Mouse (Mus musculus) heart, embryonic 13.5 days (tissue): Measurements from ENCODE around the gene Cep295nl. TPM values are rescaled to one million over a fixed set of nuclear protein-coding genes. Genes with fewer than 3 reads are reported as not detected.
A peak's percentile ranks its signal among the peaks of the same experiment; 100 is the strongest.

Experiments
- ATAC-seq: fragments of 200-750 bp; cut with Nextera tagmentation; 2 replicates; pipeline ENCODE4 v1.8.0; 2017; ENCODE audit warnings: moderate TSS enrichment; ENCODE audit not compliant: insufficient number of reproducible peaks, low FRiP score, low TSS enrichment; ENCODE audit errors: extremely low read depth
- H3K27ac ChIP-seq: fragments of 300-500 bp; sonication (generic); replicated peaks from 2 replicates; pipeline ENCODE4 v1.5.1; 2015; ENCODE audit warnings: moderate library complexity, mild to moderate bottlenecking, inconsistent platforms
- H3K27me3 ChIP-seq: fragments of 300-500 bp; sonication (generic); replicated peaks from 2 replicates; pipeline ENCODE4 v1.6.1; 2015; ENCODE audit warnings: mild to moderate bottlenecking, inconsistent platforms
- H3K36me3 ChIP-seq: fragments of 300-500 bp; sonication (generic); 2 replicates; pipeline ENCODE4 v1.6.1; 2015; ENCODE audit warnings: mild to moderate bottlenecking, inconsistent platforms
- H3K4me1 ChIP-seq: fragments of 300-500 bp; sonication (generic); 2 replicates; pipeline ENCODE4 v1.6.1; 2015; ENCODE audit warnings: inconsistent platforms
- H3K4me2 ChIP-seq: fragments of 300-500 bp; sonication (generic); 2 replicates; pipeline ENCODE4 v1.6.1; 2015; ENCODE audit warnings: inconsistent platforms, mild to moderate bottlenecking, moderate library complexity
- H3K4me3 ChIP-seq: fragments of 300-500 bp; sonication (generic); 2 replicates; pipeline ENCODE4 v1.5.1; 2015; ENCODE audit warnings: moderate library complexity, mild to moderate bottlenecking, inconsistent platforms
- H3K9ac ChIP-seq: fragments of 300-500 bp; sonication (generic); 2 replicates; pipeline ENCODE4 v1.6.1; 2015; ENCODE audit warnings: inconsistent platforms, mild to moderate bottlenecking, moderate library complexity
- H3K9me3 ChIP-seq: fragments of 300-500 bp; sonication (generic); 2 replicates; pipeline ENCODE4 v1.6.1; 2016; ENCODE audit warnings: inconsistent platforms
- WGBS: fragments of 180-500 bp; shearing (Covaris S2); methylation state at CpG from one replicate; pipeline ENCODE4 v1.1.7; 2015; ENCODE audit warnings: mixed read lengths; 5-methylcytosine and 5-hydroxymethylcytosine counted together
- polyA plus RNA-seq: library from polyadenylated mRNA; unstranded; fragments of >200 nt; fragmentation: Nextera tagmentation; extraction: Ambion mirVana; gene quantifications from 2 replicates; pipeline ENCODE4 v1.2.1, GENCODE M21; 2015

Gene Cep295nl
- polyA plus RNA-seq, 1 experiment from 2014 or later = 0.15 TPM

- WGBS = 64% methylated on average over 8 of the region's 8 CpGs
- no peaks in the 10 kb centered on the region for H3K36me3 ChIP-seq
- no peak overlapping the region for H3K4me3 ChIP-seq
- no peak overlapping the region for H3K9ac ChIP-seq
- no peaks in the 10 kb centered on the region for H3K9me3 ChIP-seq
- H3K27ac ChIP-seq = no peak overlapping the region
- peaks cover 8% of the 10 kb centered on the region; the same call in 1 of the 2 replicates for H3K27me3 ChIP-seq
- ATAC-seq = no peak
- H3K4me1 ChIP-seq = peaks cover 20% of the 10 kb centered on the region
- no peak overlapping the region for H3K4me2 ChIP-seq
Measured at GRCm38 (mm10) chr11:118369657-118370056, 27.4 kb upstream of the Cep295nl start.

- H3K36me3 ChIP-seq = no peaks in the 10 kb centered on the region
- H3K27ac ChIP-seq = no peak overlapping the region
- H3K4me1 ChIP-seq = peaks cover 24% of the 10 kb centered on the region
- no peaks in the 10 kb centered on the region for H3K9me3 ChIP-seq
- H3K9ac ChIP-seq = no peak overlapping the region
- 0 out of 2 replicates have a peak, but pooled peaks cover 4% of the 10 kb centered on the region for H3K27me3 ChIP-seq
- WGBS = 80% methylated on average over 5 of the region's 5 CpGs
- H3K4me2 ChIP-seq = no peak overlapping the region
- no peak for ATAC-seq
- H3K4me3 ChIP-seq = no peak overlapping the region
Measured at GRCm38 (mm10) chr11:118369251-118369650, 27.0 kb upstream of the Cep295nl start.

- peaks cover 33% of the 10 kb centered on the region for H3K4me1 ChIP-seq
- H3K9me3 ChIP-seq = no peaks in the 10 kb centered on the region
- no peak overlapping the region for H3K4me2 ChIP-seq
- no peaks in the 10 kb centered on the region for H3K36me3 ChIP-seq
- H3K27ac ChIP-seq = no peak overlapping the region
- 0 out of 2 replicates have a peak, but pooled peaks cover 4% of the 10 kb centered on the region for H3K27me3 ChIP-seq
- WGBS = 62% methylated on average over 3 of the region's 3 CpGs
- no peak overlapping the region for H3K4me3 ChIP-seq
- ATAC-seq = no peak
- H3K9ac ChIP-seq = no peak overlapping the region
Measured at GRCm38 (mm10) chr11:118368330-118368729, 26.0 kb upstream of the Cep295nl start.

- no peak overlapping the region; the same call in 1 of the 2 replicates for H3K27ac ChIP-seq
- H3K36me3 ChIP-seq = no peaks in the 10 kb centered on the region
- no peak overlapping the region for H3K4me2 ChIP-seq
- no peak for ATAC-seq
- no peak overlapping the region for H3K9ac ChIP-seq
- no peak overlapping the region for H3K4me3 ChIP-seq
- H3K4me1 ChIP-seq = peaks cover 49% of the 10 kb centered on the region
- 56% methylated on average over 8 of the region's 8 CpGs for WGBS
- 0 out of 2 replicates have a peak, but pooled peaks cover 4% of the 10 kb centered on the region for H3K27me3 ChIP-seq
- no peaks in the 10 kb centered on the region for H3K9me3 ChIP-seq
Measured at GRCm38 (mm10) chr11:118366559-118366958, 24.3 kb upstream of the Cep295nl start.

GRCm38 (mm10) chr11:118366108-118366507 is 23.8 kb upstream of the Cep295nl start:
- Histone ChIP-seq H3K4me1 (peaks cover 51% of the 10 kb centered on the region), H3K4me2 (no peak overlapping the region), H3K27ac (peak overlapping the region; percentile 67; the same call in 1 of the 2 replicates), H3K9me3 (no peaks in the 10 kb centered on the region), H3K4me3 (no peak overlapping the region), H3K36me3 (no peaks in the 10 kb centered on the region), H3K27me3 (0 out of 2 replicates have a peak, but pooled peaks cover 3% of the 10 kb centered on the region), H3K9ac (no peak overlapping the region)
- ATAC-seq = no peak
- 32% methylated on average over 3 of the region's 3 CpGs for WGBS

GRCm38 (mm10) chr11:118365171-118365570 is 22.9 kb upstream of the Cep295nl start:
- H3K36me3 ChIP-seq = no peaks in the 10 kb centered on the region
- peak overlapping the region; percentile 67 for H3K27ac ChIP-seq
- peaks cover 59% of the 10 kb centered on the region for H3K4me1 ChIP-seq
- no peak overlapping the region for H3K4me3 ChIP-seq
- no peaks in the 10 kb centered on the region for H3K9me3 ChIP-seq
- H3K27me3 ChIP-seq = no peaks in the 10 kb centered on the region
- H3K9ac ChIP-seq = no peak overlapping the region
- 44% methylated on average over 7 of the region's 7 CpGs for WGBS
- no peak for ATAC-seq
- H3K4me2 ChIP-seq = no peak overlapping the region

- Histone ChIP-seq H3K36me3 (no peaks in the 10 kb centered on the region), H3K4me3 (no peak overlapping the region), H3K4me2 (no peak overlapping the region), H3K4me1 (peaks cover 59% of the 10 kb centered on the region), H3K27ac (peak overlapping the region; percentile 90), H3K9ac (no peak overlapping the region), H3K9me3 (no peaks in the 10 kb centered on the region), H3K27me3 (no peaks in the 10 kb centered on the region)
- ATAC-seq = no peak
- WGBS = 72% methylated on average over 4 of the region's 4 CpGs
Measured at GRCm38 (mm10) chr11:118364021-118364420, 21.7 kb upstream of the Cep295nl start.

GRCm38 (mm10) chr11:118362971-118363518 is 20.7 kb upstream of the Cep295nl start:
- Histone ChIP-seq H3K9me3 (no peaks in the 10 kb centered on the region), H3K27ac (peak overlapping the region; percentile 90), H3K36me3 (no peaks in the 10 kb centered on the region), H3K4me2 (peak overlapping the region; percentile 58), H3K4me1 (peaks cover 59% of the 10 kb centered on the region), H3K4me3 (0 out of 2 replicates have a peak overlapping the region, but pooled peaks have one; percentile 17), H3K27me3 (no peaks in the 10 kb centered on the region), H3K9ac (peak overlapping the region; percentile 70)
- ATAC-seq = peak; percentile 34; the same call in 1 of the 2 replicates
- 7% methylated on average over 8 of the region's 8 CpGs for WGBS

GRCm38 (mm10) chr11:118362501-118362900 is 20.2 kb upstream of the Cep295nl start:
- peak overlapping the region; percentile 67; the same call in 1 of the 2 replicates for H3K9ac ChIP-seq
- no peaks in the 10 kb centered on the region for H3K27me3 ChIP-seq
- ATAC-seq = no peak
- no peaks in the 10 kb centered on the region for H3K9me3 ChIP-seq
- peak overlapping the region; percentile 58; the same call in 1 of the 2 replicates for H3K4me2 ChIP-seq
- H3K36me3 ChIP-seq = no peaks in the 10 kb centered on the region
- peak overlapping the region; percentile 90 for H3K27ac ChIP-seq
- no peak overlapping the region for H3K4me3 ChIP-seq
- 56% methylated on average over 1 of the region's 1 CpGs for WGBS
- H3K4me1 ChIP-seq = peaks cover 59% of the 10 kb centered on the region

GRCm38 (mm10) chr11:118360907-118361341 is 18.6 kb upstream of the Cep295nl start:
- 46% methylated on average over 10 of the region's 10 CpGs for WGBS

GRCm38 (mm10) chr11:118360491-118360890 is 18.2 kb upstream of the Cep295nl start:
- H3K9ac ChIP-seq = no peak overlapping the region
- H3K4me2 ChIP-seq = no peak overlapping the region
- 0 out of 2 replicates have a peak overlapping the region, but pooled peaks have one; percentile 24 for H3K27ac ChIP-seq
- H3K4me3 ChIP-seq = no peak overlapping the region
- no peak for ATAC-seq
- 62% methylated on average over 7 of the region's 7 CpGs for WGBS
- peaks cover 57% of the 10 kb centered on the region for H3K4me1 ChIP-seq
- H3K36me3 ChIP-seq = no peaks in the 10 kb centered on the region
- no peaks in the 10 kb centered on the region for H3K27me3 ChIP-seq
- H3K9me3 ChIP-seq = no peaks in the 10 kb centered on the region

More at GRCm38 (mm10) chr11:118360907-118361341, 18.6 kb upstream of the Cep295nl start:
- H3K4me1 ChIP-seq = peaks cover 57% of the 10 kb centered on the region
- no peak overlapping the region for H3K9ac ChIP-seq
- no peak overlapping the region for H3K4me2 ChIP-seq
- no peak for ATAC-seq
- no peaks in the 10 kb centered on the region for H3K9me3 ChIP-seq
- H3K4me3 ChIP-seq = no peak overlapping the region
- H3K36me3 ChIP-seq = no peaks in the 10 kb centered on the region
- H3K27ac ChIP-seq = peak overlapping the region; percentile 28; the same call in 1 of the 2 replicates
- no peaks in the 10 kb centered on the region for H3K27me3 ChIP-seq

GRCm38 (mm10) chr11:118355640-118356039 is 13.3 kb upstream of the Cep295nl start, which contains the start of gene Timp2:
Gene Timp2, minus strand, starts transcription at chr11:118355740.
- H3K4me1 ChIP-seq = peaks cover 41% of the 10 kb centered on the region
- H3K9ac ChIP-seq = peak within 1 kb of the TSS; percentile 97
- H3K4me2 ChIP-seq = peak within 1 kb of the TSS; percentile 84
- 37% methylated on average over 6 of the region's 6 CpGs for WGBS
- ATAC-seq = no peak
- H3K27me3 ChIP-seq = no peaks in the 10 kb centered on the region
- H3K27ac ChIP-seq = peak within 1 kb of the TSS; percentile 91
- no peaks in the 10 kb centered on the region for H3K9me3 ChIP-seq
- H3K4me3 ChIP-seq = peak within 1 kb of the TSS; percentile 88
- H3K36me3 ChIP-seq = peaks cover 10% of the 10 kb centered on the region
